Mouse (Mus musculus): ENCODE data around the gene Fam83b. TPM values are rescaled to one million over a fixed set of nuclear protein-coding genes. Genes with fewer than 3 reads are reported as not detected.

Gene Fam83b
- total and polyA plus RNA-seq, 3 experiments = 0.08 to 0.41 (median 0.40) TPM

- in situ Hi-C loops (cut with MboI; ENCODE audit: low pct_ligation_motif_present, low pct_unique_long_range_greater_than_20kb, low sequenced_read_pairs) = no loop called here
Observed at GRCm38 (mm10) chr9:76532403-76532802, 34.5 kb downstream of the Fam83b start.

GRCm38 (mm10) chr9:76531368-76531767 lies 35.5 kb downstream of the Fam83b start:
- no peak for TF ChIP-seq IRF4 (IDR thresholded peaks at IDR 0.05; ENCODE audit: low read depth, low read length)
- no peak for TF ChIP-seq NELFE (IDR thresholded peaks at IDR 0.05; ENCODE audit: low read depth, low read length)
- no peak for TF ChIP-seq POLR2A (IDR thresholded peaks at IDR 0.05; ENCODE audit: low read depth, low read length)
- no peak for TF ChIP-seq JUN (IDR thresholded peaks at IDR 0.05; ENCODE audit: insufficient read depth, low read depth, low read length)
- no peak for TF ChIP-seq USF1 (IDR thresholded peaks at IDR 0.05; ENCODE audit: low read depth, low read length)
- TF ChIP-seq EP300 (IDR thresholded peaks at IDR 0.05; ENCODE audit: low read length) = no peak
- no peak for TF ChIP-seq ZNF384 (IDR thresholded peaks at IDR 0.05; ENCODE audit: low read depth, low read length)
- no peak for TF ChIP-seq ZMIZ1 (IDR thresholded peaks at IDR 0.05; ENCODE audit: low read depth, low read length)
- no peak for TF ChIP-seq MXI1 (IDR thresholded peaks at IDR 0.05; ENCODE audit: low read depth, low read length)
- no peak for TF ChIP-seq MAFK (IDR thresholded peaks at IDR 0.05; ENCODE audit: insufficient replicate concordance, low read length)
- dilution Hi-C loops (cut with MboI; ENCODE audit: extremely low pct_ligation_motif_present, extremely low pct_unique_long_range_greater_than_20kb, low sequenced_read_pairs) = no loop called here
- no peaks in the 10 kb centered on the region for H3K79me2 ChIP-seq (replicated peaks; ENCODE audit: control insufficient read depth, extremely low read depth, insufficient read depth, poor library complexity, severe bottlenecking)
- H3K36me3 ChIP-seq (replicated peaks in 1 of 2; ENCODE audit: control insufficient read depth in 1 of 2, insufficient read depth in 1 of 2, low read length in 1 of 2) = no peaks in the 10 kb centered on the region
- in situ Hi-C loops (cut with MboI; ENCODE audit: low pct_ligation_motif_present, low pct_unique_long_range_greater_than_20kb, low sequenced_read_pairs) = no loop called here
- H3K4me3 ChIP-seq (replicated peaks in 1 of 3; ENCODE audit: low read depth in 2 of 3, low read length in 2 of 3, poor library complexity in 1 of 3) = no peak overlapping the region
- no peak overlapping the region for H3K27ac ChIP-seq (ENCODE audit: insufficient read depth, low read depth)
- H3K4me2 ChIP-seq (ENCODE audit: insufficient read depth, low read depth, poor library complexity, severe bottlenecking) = no peak overlapping the region
- H3K4me1 ChIP-seq (ENCODE audit: control insufficient read depth in 1 of 2, insufficient read depth in 2 of 2) = peaks cover 0 to 4% of the 10 kb centered on the region in 2 experiments; a peak in 1 of 4 replicates
- no peak overlapping the region for H3K9ac ChIP-seq (ENCODE audit: insufficient read depth, low read depth)
- no peaks in the 10 kb centered on the region for H3K9me3 ChIP-seq (replicated peaks; ENCODE audit: low read length)
- DNase-seq (ENCODE audit: extremely low read depth) = no peak
- no peaks in the 10 kb centered on the region for H3K27me3 ChIP-seq (replicated peaks)

More at GRCm38 (mm10) chr9:76532403-76532802, 34.5 kb downstream of the Fam83b start:
- Histone ChIP-seq H3K27ac (ENCODE audit: insufficient read depth, low read depth) (no peak overlapping the region), H3K36me3 (replicated peaks in 1 of 2; ENCODE audit: control insufficient read depth in 1 of 2, insufficient read depth in 1 of 2, low read length in 1 of 2) (no peaks in the 10 kb centered on the region), H3K9me3 (replicated peaks; ENCODE audit: low read length) (no peaks in the 10 kb centered on the region), H3K4me3 (replicated peaks in 1 of 3; ENCODE audit: low read depth in 2 of 3, low read length in 2 of 3, poor library complexity in 1 of 3) (no peak overlapping the region), H3K27me3 (replicated peaks) (no peaks in the 10 kb centered on the region), H3K9ac (ENCODE audit: insufficient read depth, low read depth) (no peak overlapping the region), H3K4me2 (ENCODE audit: insufficient read depth, low read depth, poor library complexity, severe bottlenecking) (no peak overlapping the region), H3K4me1 (ENCODE audit: control insufficient read depth in 1 of 2, insufficient read depth in 2 of 2) (peaks cover 0 to 4% of the 10 kb centered on the region in 2 experiments; a peak in 1 of 4 replicates), H3K79me2 (replicated peaks; ENCODE audit: control insufficient read depth, extremely low read depth, insufficient read depth, poor library complexity, severe bottlenecking) (no peaks in the 10 kb centered on the region)
- TF ChIP-seq RAD21 (IDR thresholded peaks at IDR 0.05; ENCODE audit: low read depth, low read length) (no peak), GABPA (IDR thresholded peaks at IDR 0.05; ENCODE audit: insufficient replicate concordance, low read depth, low read length) (no peak), ETS1 (conservative IDR thresholded peaks at IDR 0.05; ENCODE audit: low read depth, low read length) (no peak), MAZ (IDR thresholded peaks at IDR 0.05; ENCODE audit: low read depth, low read length) (no peak), ZC3H11A (IDR thresholded peaks at IDR 0.05; ENCODE audit: low read depth, low read length) (no peak), EP300 (IDR thresholded peaks at IDR 0.05; ENCODE audit: low read length) (no peak), MAX (IDR thresholded peaks at IDR 0.05; ENCODE audit: low read length) (no peak), ZNF384 (IDR thresholded peaks at IDR 0.05; ENCODE audit: low read depth, low read length) (no peak), CHD1 (IDR thresholded peaks at IDR 0.05; ENCODE audit: low read depth, low read length) (no peak), SMC3 (IDR thresholded peaks at IDR 0.05; ENCODE audit: low read depth, low read length) (no peak), UBTF (IDR thresholded peaks at IDR 0.05; ENCODE audit: low read depth, low read length) (no peak), PAX5 (IDR thresholded peaks at IDR 0.05; ENCODE audit: low read length) (no peak), USF2 (conservative IDR thresholded peaks at IDR 0.05; ENCODE audit: low read depth, low read length) (no peak), MAFK (IDR thresholded peaks at IDR 0.05; ENCODE audit: insufficient replicate concordance, low read length) (no peak), MXI1 (IDR thresholded peaks at IDR 0.05; ENCODE audit: low read depth, low read length) (no peak), E2F4 (IDR thresholded peaks at IDR 0.05; ENCODE audit: insufficient replicate concordance, low read depth, low read length) (no peak), POLR2AphosphoS2 (IDR thresholded peaks at IDR 0.05; ENCODE audit: low read depth, low read length) (no peak), CTCF (conservative IDR thresholded peaks at IDR 0.05 in 1 of 2, IDR thresholded peaks at IDR 0.05 in 1 of 2; ENCODE audit: low read depth in 2 of 2, low read length in 2 of 2) (no peak), JUND (conservative IDR thresholded peaks at IDR 0.05; ENCODE audit: low read depth, low read length) (no peak), TBP (conservative IDR thresholded peaks at IDR 0.05; ENCODE audit: low read depth, low read length) (no peak)
- no peak for DNase-seq (ENCODE audit: extremely low read depth)
- dilution Hi-C loops (cut with MboI; ENCODE audit: extremely low pct_ligation_motif_present, extremely low pct_unique_long_range_greater_than_20kb, low sequenced_read_pairs) = no loop called here
